Mouse (Mus musculus) C2C12 (cell line): ENCODE measurements at regions not wholly inside any gene's neighbourhood (a gene's known extent, or its start where the extent isn't known, plus 50 kb on each side); places are given as distances from the start of the nearest gene placed in this dataset.

Experiments
- CEBPB ChIP-seq: IDR thresholded peaks from one replicate; pipeline ENCODE4 v1.6.1; 2011; ENCODE audit warnings: low read depth, mild to moderate bottlenecking, control low read depth, moderate library complexity
- CTCF ChIP-seq: IDR thresholded peaks from one replicate; pipeline ENCODE4 v1.5.1; 2011; ENCODE audit not compliant: control insufficient read depth, insufficient read depth, insufficient read length
- FOSL1 ChIP-seq: IDR thresholded peaks from one replicate; pipeline ENCODE4 v1.8.0; 2011; ENCODE audit warnings: mild to moderate bottlenecking, low read length; ENCODE audit not compliant: poor library complexity, insufficient read depth, severe bottlenecking
- USF1 ChIP-seq: IDR thresholded peaks from one replicate; pipeline ENCODE4 v1.6.1; 2011; ENCODE audit warnings: low read depth, mild to moderate bottlenecking, control low read depth, moderate library complexity

- TF ChIP-seq CTCF (no peak), USF1 (no peak), FOSL1 (no peak), CEBPB (no peak)
Observed at GRCm38 (mm10) chr10:126470838-126471491, 430.2 kb downstream of the Atp23 start.
